Mouse (Mus musculus) brain, embryonic 14.5 days (tissue): ENCODE measurements at regions not wholly inside any gene's neighbourhood (a gene's known extent, or its start where the extent isn't known, plus 50 kb on each side); places are given as distances from the start of the nearest gene placed in this dataset.

Experiments
- CTCF ChIP-seq: fragments of 200-500 bp; IDR thresholded peaks from 2 replicates; pipeline ENCODE4 v1.5.1; 2012; ENCODE audit warnings: inconsistent platforms, mild to moderate bottlenecking, moderate library complexity, borderline replicate concordance; ENCODE audit not compliant: insufficient read depth, insufficient read length; ENCODE audit errors: extremely low read depth
- POLR2A ChIP-seq: fragments of 200-500 bp; IDR thresholded peaks from 2 replicates; pipeline ENCODE4 v1.6.1; 2012; ENCODE audit warnings: mild to moderate bottlenecking, inconsistent platforms, borderline replicate concordance; ENCODE audit not compliant: poor library complexity, insufficient read depth, insufficient read length, severe bottlenecking; ENCODE audit errors: extremely low read depth

GRCm38 (mm10) chr2:131672646-131673045 lies 110.6 kb upstream of the Adra1d start:
- TF ChIP-seq CTCF (no peak), POLR2A (no peak)
